Mouse (Mus musculus): ENCODE data around the gene Cemip.

- TF ChIP-seq USF1 (IDR thresholded peaks at IDR 0.05; ENCODE audit: low read depth) (no peak), POLR2A (IDR thresholded peaks at IDR 0.05; ENCODE audit: insufficient read length, low read depth) (no peak), MYOD1 (IDR thresholded peaks at IDR 0.05; ENCODE audit: control insufficient read depth in 1 of 3, insufficient read length in 2 of 3, low read depth in 2 of 3) (no peak), TCF12 (IDR thresholded peaks at IDR 0.05; ENCODE audit: insufficient read depth, poor library complexity, severe bottlenecking) (no peak), POLR2AphosphoS2 (IDR thresholded peaks at IDR 0.05; ENCODE audit: insufficient read length, low read depth) (no peak), MYOG (IDR thresholded peaks at IDR 0.05; ENCODE audit: control insufficient read depth in 1 of 3, insufficient read depth in 1 of 3, insufficient read length in 2 of 3, low read depth in 2 of 3) (no peak), E2F4 (IDR thresholded peaks at IDR 0.05; ENCODE audit: insufficient read depth) (no peak), SRF (IDR thresholded peaks at IDR 0.05; ENCODE audit: control insufficient read depth, insufficient read length, low read depth) (no peak), CEBPB (IDR thresholded peaks at IDR 0.05; ENCODE audit: insufficient read depth, poor library complexity, severe bottlenecking) (no peak), MAX (IDR thresholded peaks at IDR 0.05; ENCODE audit: low read depth) (no peak), REST (IDR thresholded peaks at IDR 0.05; ENCODE audit: insufficient read depth, insufficient read length) (no peak)
Observed at GRCm38 (mm10) chr7:83921637-83922036, 164.7 kb downstream of the Cemip start.
